Mouse (Mus musculus) thymus, adult 2 months (tissue): ENCODE results near the gene Pxt1.

ENCODE experiments used
- CTCF ChIP-seq: fragments of 200-500 bp; IDR thresholded peaks from 2 replicates; pipeline ENCODE4 v1.5.1; 2012; ENCODE audit warnings: mild to moderate bottlenecking, control low read depth, low read length, moderate library complexity, borderline replicate concordance; ENCODE audit not compliant: control insufficient read depth, poor library complexity, insufficient read depth; ENCODE audit errors: extremely low read depth
- POLR2A ChIP-seq: fragments of 200-500 bp; IDR thresholded peaks from 2 replicates; pipeline ENCODE4 v1.6.1; 2012; ENCODE audit warnings: mild to moderate bottlenecking, low read length, control low read depth, moderate library complexity; ENCODE audit not compliant: control insufficient read depth, poor library complexity, insufficient read depth; ENCODE audit errors: extremely low read depth

GRCm38 (mm10) chr17:28899427-28899826 is 44.2 kb downstream of the Pxt1 start:
- TF ChIP-seq CTCF, result no peak
- TF ChIP-seq POLR2A, result no peak
